Mouse (Mus musculus): ENCODE data around the gene Tor4a. TPM values are rescaled to one million over a fixed set of nuclear protein-coding genes. Genes with fewer than 3 reads are reported as not detected.

Gene Tor4a
- polyA plus RNA-seq, 1 experiment from 2014 or later, result 16.8 TPM

- peaks cover 74% of the 10 kb centered on the region for H3K4me1 ChIP-seq (ENCODE audit: insufficient read depth, low read length)
- no peak overlapping the region for H3K4me2 ChIP-seq (replicated peaks; ENCODE audit: low read depth, low read length)
- H3K9ac ChIP-seq (replicated peaks; ENCODE audit: low read length), result no peak overlapping the region
- ATAC-seq (ENCODE audit: low FRiP score, low TSS enrichment), result no peak
- WGBS, result 74% methylated on average over 4 of the region's 4 CpGs
- no peak overlapping the region for H3K4me3 ChIP-seq (ENCODE audit: low read length)
- H3K36me3 ChIP-seq (ENCODE audit: insufficient read depth, low read length), result no peaks in the 10 kb centered on the region
- peaks cover 12% of the 10 kb centered on the region for H3K27me3 ChIP-seq (ENCODE audit: insufficient read depth, low read length)
- H3K27ac ChIP-seq (ENCODE audit: low read length), result peak overlapping the region; percentile 3; the same call in 1 of the 2 replicates
- H3K9me3 ChIP-seq (ENCODE audit: low read length), result no peaks in the 10 kb centered on the region
Observed at GRCm38 (mm10) chr2:25175690-25176078, 21.0 kb downstream of the Tor4a start.

GRCm38 (mm10) chr2:25174866-25175689 lies 21.6 kb downstream of the Tor4a start:
- Histone ChIP-seq H3K27me3 (ENCODE audit: insufficient read depth, low read length) (peaks cover 10% of the 10 kb centered on the region; the same call in 1 of the 2 replicates), H3K4me1 (ENCODE audit: insufficient read depth, low read length) (peaks cover 76% of the 10 kb centered on the region), H3K36me3 (ENCODE audit: insufficient read depth, low read length) (no peaks in the 10 kb centered on the region), H3K4me3 (ENCODE audit: low read length) (no peak overlapping the region), H3K4me2 (replicated peaks; ENCODE audit: low read depth, low read length) (no peak overlapping the region), H3K9ac (replicated peaks; ENCODE audit: low read length) (no peak overlapping the region), H3K9me3 (ENCODE audit: low read length) (no peaks in the 10 kb centered on the region), H3K27ac (ENCODE audit: low read length) (peak overlapping the region; percentile 48)
- ATAC-seq (ENCODE audit: low FRiP score, low TSS enrichment), result no peak
- WGBS, result 49% methylated on average over 7 of the region's 7 CpGs

GRCm38 (mm10) chr2:25173821-25174220 lies 22.9 kb downstream of the Tor4a start:
- H3K27me3 ChIP-seq (ENCODE audit: insufficient read depth, low read length), result peaks cover 3% of the 10 kb centered on the region; the same call in 1 of the 2 replicates
- H3K9me3 ChIP-seq (ENCODE audit: low read length), result no peaks in the 10 kb centered on the region
- WGBS, result 90% methylated on average over 4 of the region's 4 CpGs
- H3K27ac ChIP-seq (ENCODE audit: low read length), result no peak overlapping the region
- peaks cover 76% of the 10 kb centered on the region for H3K4me1 ChIP-seq (ENCODE audit: insufficient read depth, low read length)
- no peaks in the 10 kb centered on the region for H3K36me3 ChIP-seq (ENCODE audit: insufficient read depth, low read length)
- no peak overlapping the region for H3K4me2 ChIP-seq (replicated peaks; ENCODE audit: low read depth, low read length)
- H3K9ac ChIP-seq (replicated peaks; ENCODE audit: low read length), result no peak overlapping the region
- H3K4me3 ChIP-seq (ENCODE audit: low read length), result no peak overlapping the region
- no peak for ATAC-seq (ENCODE audit: low FRiP score, low TSS enrichment)

GRCm38 (mm10) chr2:25172629-25173028 lies 24.1 kb downstream of the Tor4a start:
- no peaks in the 10 kb centered on the region for H3K36me3 ChIP-seq (ENCODE audit: insufficient read depth, low read length)
- peaks cover 76% of the 10 kb centered on the region for H3K4me1 ChIP-seq (ENCODE audit: insufficient read depth, low read length)
- H3K4me3 ChIP-seq (ENCODE audit: low read length), result no peak overlapping the region
- H3K4me2 ChIP-seq (replicated peaks; ENCODE audit: low read depth, low read length), result no peak overlapping the region
- no peaks in the 10 kb centered on the region; the same call in 1 of the 2 replicates for H3K27me3 ChIP-seq (ENCODE audit: insufficient read depth, low read length)
- no peak overlapping the region for H3K9ac ChIP-seq (replicated peaks; ENCODE audit: low read length)
- 36% methylated on average over 8 of the region's 8 CpGs for WGBS
- no peaks in the 10 kb centered on the region for H3K9me3 ChIP-seq (ENCODE audit: low read length)
- H3K27ac ChIP-seq (ENCODE audit: low read length), result no peak overlapping the region
- ATAC-seq (ENCODE audit: low FRiP score, low TSS enrichment), result no peak

- H3K27me3 ChIP-seq (ENCODE audit: insufficient read depth, low read length), result no peaks in the 10 kb centered on the region
- no peaks in the 10 kb centered on the region for H3K36me3 ChIP-seq (ENCODE audit: insufficient read depth, low read length)
- WGBS, result 54% methylated on average over 1 of the region's 1 CpGs
- no peak overlapping the region for H3K27ac ChIP-seq (ENCODE audit: low read length)
- H3K4me1 ChIP-seq (ENCODE audit: insufficient read depth, low read length), result peaks cover 76% of the 10 kb centered on the region
- no peaks in the 10 kb centered on the region for H3K9me3 ChIP-seq (ENCODE audit: low read length)
- H3K4me3 ChIP-seq (ENCODE audit: low read length), result no peak overlapping the region
- H3K4me2 ChIP-seq (replicated peaks; ENCODE audit: low read depth, low read length), result no peak overlapping the region
- no peak for ATAC-seq (ENCODE audit: low FRiP score, low TSS enrichment)
- no peak overlapping the region for H3K9ac ChIP-seq (replicated peaks; ENCODE audit: low read length)
Observed at GRCm38 (mm10) chr2:25171769-25172153, 24.9 kb downstream of the Tor4a start.

- H3K9me3 ChIP-seq (ENCODE audit: low read length), result no peaks in the 10 kb centered on the region
- peaks cover 71% of the 10 kb centered on the region for H3K4me1 ChIP-seq (ENCODE audit: insufficient read depth, low read length)
- peak overlapping the region; percentile 30; the same call in 1 of the 2 replicates for H3K9ac ChIP-seq (replicated peaks; ENCODE audit: low read length)
- no peaks in the 10 kb centered on the region for H3K36me3 ChIP-seq (ENCODE audit: insufficient read depth, low read length)
- H3K27ac ChIP-seq (ENCODE audit: low read length), result no peak overlapping the region
- no peak overlapping the region for H3K4me3 ChIP-seq (ENCODE audit: low read length)
- no peaks in the 10 kb centered on the region for H3K27me3 ChIP-seq (ENCODE audit: insufficient read depth, low read length)
- WGBS, result 83% methylated on average over 6 of the region's 6 CpGs
- no peak overlapping the region for H3K4me2 ChIP-seq (replicated peaks; ENCODE audit: low read depth, low read length)
- ATAC-seq (ENCODE audit: low FRiP score, low TSS enrichment), result no peak
Observed at GRCm38 (mm10) chr2:25171101-25171768, 25.5 kb downstream of the Tor4a start.

- H3K27me3 ChIP-seq (ENCODE audit: insufficient read depth, low read length), result no peaks in the 10 kb centered on the region
- ATAC-seq (ENCODE audit: low FRiP score, low TSS enrichment), result no peak
- no peak overlapping the region for H3K4me2 ChIP-seq (replicated peaks; ENCODE audit: low read depth, low read length)
- no peaks in the 10 kb centered on the region for H3K9me3 ChIP-seq (ENCODE audit: low read length)
- no peak overlapping the region for H3K4me3 ChIP-seq (ENCODE audit: low read length)
- peaks cover 63% of the 10 kb centered on the region for H3K4me1 ChIP-seq (ENCODE audit: insufficient read depth, low read length)
- WGBS, result 46% methylated on average over 10 of the region's 10 CpGs
- no peaks in the 10 kb centered on the region for H3K36me3 ChIP-seq (ENCODE audit: insufficient read depth, low read length)
- 0 out of 2 replicates have a peak overlapping the region, but pooled peaks have one; percentile 15 for H3K27ac ChIP-seq (ENCODE audit: low read length)
- 0 out of 2 replicates have a peak overlapping the region, but pooled peaks have one; percentile 17 for H3K9ac ChIP-seq (replicated peaks; ENCODE audit: low read length)
Observed at GRCm38 (mm10) chr2:25170326-25171100, 26.2 kb downstream of the Tor4a start.

- no peak for ATAC-seq (ENCODE audit: low FRiP score, low TSS enrichment)
- no peaks in the 10 kb centered on the region for H3K27me3 ChIP-seq (ENCODE audit: insufficient read depth, low read length)
- WGBS, result 29% methylated on average over 5 of the region's 5 CpGs
- H3K36me3 ChIP-seq (ENCODE audit: insufficient read depth, low read length), result no peaks in the 10 kb centered on the region
- peaks cover 59% of the 10 kb centered on the region for H3K4me1 ChIP-seq (ENCODE audit: insufficient read depth, low read length)
- no peaks in the 10 kb centered on the region for H3K9me3 ChIP-seq (ENCODE audit: low read length)
- no peak overlapping the region for H3K4me3 ChIP-seq (ENCODE audit: low read length)
- H3K4me2 ChIP-seq (replicated peaks; ENCODE audit: low read depth, low read length), result no peak overlapping the region
- no peak overlapping the region for H3K27ac ChIP-seq (ENCODE audit: low read length)
- H3K9ac ChIP-seq (replicated peaks; ENCODE audit: low read length), result no peak overlapping the region; the same call in 1 of the 2 replicates
Observed at GRCm38 (mm10) chr2:25169778-25170177, 26.9 kb downstream of the Tor4a start.

- peak overlapping the region; percentile 74 for H3K9ac ChIP-seq (replicated peaks; ENCODE audit: low read length)
- no peaks in the 10 kb centered on the region for H3K27me3 ChIP-seq (ENCODE audit: insufficient read depth, low read length)
- no peak; the same call in 1 of the 2 replicates for ATAC-seq (ENCODE audit: low FRiP score, low TSS enrichment)
- H3K4me3 ChIP-seq (ENCODE audit: low read length), result peak overlapping the region; percentile 52
- peak overlapping the region; percentile 90 for H3K27ac ChIP-seq (ENCODE audit: low read length)
- peak overlapping the region; percentile 87 for H3K4me2 ChIP-seq (replicated peaks; ENCODE audit: low read depth, low read length)
- WGBS, result 24% methylated on average over 2 of the region's 2 CpGs
- peaks cover 67% of the 10 kb centered on the region for H3K4me1 ChIP-seq (ENCODE audit: insufficient read depth, low read length)
- no peaks in the 10 kb centered on the region for H3K9me3 ChIP-seq (ENCODE audit: low read length)
- H3K36me3 ChIP-seq (ENCODE audit: insufficient read depth, low read length), result no peaks in the 10 kb centered on the region
Observed at GRCm38 (mm10) chr2:25168665-25168978, 28.1 kb downstream of the Tor4a start.
